Mouse (Mus musculus): ENCODE measurements around the gene Gtdc1. TPM values are rescaled to one million over a fixed set of nuclear protein-coding genes. Genes with fewer than 3 reads are reported as not detected.

The Gtdc1 gene
- polyA plus RNA-seq (2017; shearing (Covaris generic)) = 13.6 TPM

DNA sequence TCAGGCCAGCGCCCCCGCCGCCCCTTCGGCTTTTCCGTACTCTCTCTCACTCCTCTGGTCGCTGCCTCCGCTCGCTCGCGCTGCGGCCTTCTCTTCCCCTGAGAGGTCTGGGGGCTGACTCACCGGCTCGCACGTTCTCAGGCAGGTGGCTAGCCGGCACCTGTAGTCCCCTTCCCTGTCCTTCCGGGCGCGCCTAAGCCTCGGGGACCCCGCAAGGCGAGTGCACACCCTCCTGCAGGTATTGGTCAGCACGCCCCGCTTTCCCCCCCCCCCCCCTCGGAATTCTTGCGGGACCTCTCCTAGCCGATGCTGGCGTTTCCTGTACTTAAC lies at the start of gene Gtdc1:
Gtdc1 (minus strand) TSS at position 176 of the 330 bp plus-strand sequence.

Other genes with a start within 250 kb of the Gtdc1 start
- 7.3 TPM for gene Zeb2, start 189.7 kb upstream of the Gtdc1 start, polyA plus RNA-seq (2017; shearing (Covaris generic))

All from effector memory CD4-positive, alpha-beta T cell, adult 7 months (primary cell).